Mouse (Mus musculus) adrenal gland (tissue): ENCODE results near the gene Olfr870.
"Not testable (repeated sequence)": the region's sequence is repeated elsewhere in the genome, so short reads cannot be mapped to it uniquely, and the experiment has no call there.

Experiments used
- intact Hi-C: fragments of 180-260 bp; cut with DNase I; formaldehyde crosslinking; loops from one replicate; pipeline ENCODE4 v1.15.1; 2025
- long read RNA-seq, 2 experiments: library from polyadenylated mRNA; unstranded; transcript quantifications; one replicate each; pipeline ENCODE4 v2.0.0; 2020; ENCODE audit warnings: borderline replicate concordance in 1 of 2; ENCODE audit not compliant: insufficient replicate concordance in 1 of 2

The Olfr870 gene
- long read RNA-seq, experiment 1 = 0 reads
- long read RNA-seq, experiment 2 = 0 reads

DNA sequence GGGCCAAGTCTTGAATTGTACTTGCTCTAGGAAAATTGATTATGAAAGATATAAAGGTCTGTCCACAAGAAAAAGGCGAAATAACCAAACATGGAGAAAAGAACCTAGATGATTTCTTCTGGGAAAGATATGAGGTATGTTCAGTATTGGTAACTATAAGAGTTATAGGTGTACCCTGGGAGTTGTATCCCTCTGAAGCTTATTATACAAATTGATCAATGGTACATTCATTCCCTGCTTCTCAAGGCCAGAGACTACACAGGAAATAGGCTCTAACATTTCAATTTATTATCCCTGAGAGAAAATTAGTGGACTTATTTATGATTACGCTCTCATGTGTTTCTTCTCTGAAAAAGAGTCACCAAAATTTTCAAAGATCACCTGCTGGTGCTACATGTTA lies at the start of gene Olfr870:
Olfr870 (minus strand) TSS at position 101 of the 400 bp plus-strand sequence.
- intact Hi-C loops = no loop called here

DNA sequence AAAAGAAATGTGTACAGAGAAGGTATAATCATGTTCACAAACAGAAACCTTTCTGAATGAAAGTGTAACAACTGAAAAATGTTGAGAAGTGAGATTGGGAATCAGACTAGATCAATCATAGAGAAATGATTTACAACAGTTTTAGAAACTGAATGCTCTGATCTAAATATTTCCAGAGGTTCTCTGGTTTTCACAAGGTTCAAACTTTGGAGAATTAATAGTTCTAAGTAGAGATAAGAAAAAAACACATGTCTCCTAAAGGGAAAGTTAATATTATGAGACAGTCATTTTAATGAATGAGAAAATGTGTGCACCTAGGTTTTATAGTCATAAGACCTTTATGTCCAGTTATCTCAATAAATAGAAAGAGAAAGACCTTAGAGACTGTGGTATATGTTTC lies 38.0 kb upstream of the Olfr870 start, which contains the start of gene Olfr871:
Olfr871 (plus strand) TSS at position 301 of the 400 bp plus-strand sequence.
- intact Hi-C loops = no loop called here

DNA sequence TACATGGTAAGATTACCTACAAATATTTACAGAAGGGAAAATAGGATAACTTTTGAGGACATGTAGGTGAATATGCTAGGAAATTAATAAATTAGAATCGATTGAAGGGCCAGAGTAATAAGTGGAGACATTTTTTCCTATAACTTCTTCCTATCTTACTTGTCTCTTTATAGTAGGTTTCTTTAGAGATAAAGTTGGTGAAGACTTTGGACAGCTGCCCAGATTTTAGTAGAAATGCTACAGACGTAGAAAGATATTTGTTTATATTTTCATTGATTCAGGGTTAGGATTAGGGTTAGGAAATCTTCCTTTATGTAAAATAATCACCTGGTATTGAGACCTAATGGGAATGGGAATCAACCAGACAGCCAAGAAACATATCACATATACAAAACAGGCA lies 37.6 kb upstream of the Olfr870 start:
- intact Hi-C loops = no loop called here

DNA sequence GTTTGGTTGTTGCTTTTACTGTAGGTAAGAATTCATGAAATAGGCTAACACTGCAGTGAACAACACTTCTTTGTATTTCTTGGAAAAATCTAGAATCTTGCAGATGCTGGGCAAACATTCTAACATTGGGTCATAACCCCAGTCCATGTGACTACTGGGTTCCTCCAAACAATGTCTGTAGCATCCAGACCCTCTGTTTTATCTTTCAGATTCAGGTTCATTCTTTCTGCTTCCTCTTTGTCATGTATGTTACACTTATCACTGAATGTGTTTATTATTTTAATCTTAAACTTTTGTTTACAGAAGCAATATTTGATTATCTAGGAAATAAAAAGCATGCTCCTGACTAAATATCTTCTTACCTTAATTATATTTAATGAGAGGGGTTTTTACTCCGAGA lies 37.0 kb upstream of the Olfr870 start:
- intact Hi-C loops = no loop called here

DNA sequence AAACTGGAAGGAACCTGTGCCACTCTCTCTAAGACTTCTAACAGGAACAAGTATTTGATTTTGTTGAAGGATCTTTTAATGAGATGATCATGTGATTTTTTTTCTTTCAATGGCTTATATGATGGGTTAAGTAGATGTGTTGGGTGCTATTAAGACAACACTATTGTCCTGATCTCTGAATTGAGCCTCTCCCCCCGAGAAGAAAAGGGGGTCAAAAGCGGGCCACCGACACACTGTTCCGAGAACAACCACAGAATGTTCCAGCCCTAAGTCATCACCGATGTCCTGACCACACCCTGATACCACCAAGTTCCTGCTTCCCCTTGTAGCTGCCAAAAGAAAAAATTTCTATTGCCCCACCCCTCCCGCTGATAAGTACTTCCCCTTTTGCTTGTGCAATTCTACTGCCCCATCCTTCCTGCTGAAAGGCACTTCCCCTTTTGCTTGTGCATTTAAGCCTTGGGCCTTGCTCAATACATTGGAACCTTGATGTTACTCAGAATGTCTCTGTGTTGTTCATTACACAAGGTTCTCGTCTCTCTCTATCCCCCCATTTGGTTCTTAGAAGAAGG lies 29.6 kb upstream of the Olfr870 start:
- intact Hi-C loops = not testable (repeated sequence)

DNA sequence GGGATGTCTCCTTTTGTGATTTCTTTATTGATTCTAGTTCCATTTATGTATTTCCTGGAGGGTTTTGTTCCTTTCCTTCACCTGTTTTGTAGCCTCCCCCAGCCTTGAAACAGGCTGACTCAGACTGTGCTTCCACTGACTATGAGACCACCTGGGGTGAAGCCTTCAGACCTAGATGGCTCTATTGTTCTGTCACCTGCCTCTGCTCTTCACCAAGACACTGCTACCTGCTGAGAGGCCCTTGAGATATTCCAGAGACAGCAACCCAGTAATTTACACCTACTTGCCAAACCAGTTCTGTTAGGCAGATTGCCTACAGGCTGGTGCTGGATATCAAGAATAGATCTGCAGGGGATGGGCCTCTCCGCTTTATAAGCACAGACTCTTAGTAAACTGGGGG lies 28.3 kb upstream of the Olfr870 start:
- intact Hi-C loops = no loop called here

DNA sequence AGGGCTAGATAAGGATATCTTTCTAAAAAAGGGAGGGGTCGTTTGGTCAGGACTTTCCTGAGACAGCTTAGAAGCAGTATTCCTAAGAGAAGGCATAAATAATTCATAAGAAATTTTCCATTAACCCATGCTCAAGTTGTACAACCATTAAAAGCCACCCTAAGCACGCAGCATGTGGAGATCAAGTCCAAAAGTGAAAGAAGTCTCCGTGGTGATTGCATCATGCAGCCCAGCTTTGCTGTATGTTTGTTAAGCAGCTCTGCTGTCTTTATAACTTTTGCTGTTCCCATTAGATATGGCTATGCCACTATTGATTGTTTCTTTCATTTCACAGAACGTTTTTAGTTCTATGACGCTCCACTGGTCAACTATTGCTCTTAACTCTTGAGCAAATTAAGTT lies 5.6 kb upstream of the Olfr870 start:
- intact Hi-C loops = no loop called here

DNA sequence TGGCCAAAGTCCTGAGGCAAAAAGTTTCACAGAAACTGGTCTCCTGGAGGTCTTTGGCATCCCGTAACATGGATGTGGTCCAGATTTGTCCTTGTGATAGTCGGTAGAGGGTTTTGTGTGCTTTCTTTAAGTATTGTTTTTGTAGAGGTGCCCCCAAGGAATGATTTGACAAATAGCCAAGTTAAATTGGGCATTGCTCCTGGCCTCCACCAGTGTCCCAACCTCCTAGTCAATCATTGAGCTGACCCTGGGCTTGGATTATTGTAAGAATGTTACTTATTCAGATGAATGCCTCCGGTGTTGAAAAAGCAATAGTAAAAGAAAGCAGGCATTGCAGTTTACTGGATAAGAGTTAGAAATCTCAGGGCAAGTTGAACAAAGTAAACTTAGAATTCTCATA lies 24.2 kb downstream of the Olfr870 start:
- intact Hi-C loops = no loop called here

DNA sequence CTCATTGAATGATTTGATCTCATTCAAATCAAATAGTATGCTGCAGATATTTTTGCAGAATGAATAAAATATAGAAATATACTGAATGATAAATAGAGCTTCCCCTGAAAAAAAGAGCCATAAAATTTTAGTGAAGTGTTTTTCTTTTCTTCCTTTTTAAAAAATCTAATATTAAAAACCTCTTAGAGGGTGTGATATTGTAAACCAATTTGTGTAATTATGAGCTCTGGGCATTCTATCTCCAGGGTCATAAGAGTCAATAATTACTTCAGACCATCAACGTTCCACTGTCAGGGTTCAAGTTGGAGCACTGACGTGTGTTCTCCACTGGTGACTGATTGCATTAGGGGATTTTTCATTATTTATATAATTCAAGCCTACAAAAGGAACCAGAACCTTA lies 45.1 kb downstream of the Olfr870 start, which contains the start of gene Olfr869:
Olfr869 (plus strand) TSS at position 301 of the 400 bp plus-strand sequence.
- intact Hi-C loops = no loop called here
